Mouse (Mus musculus) hindlimb bud, embryonic 11.5 days (tissue): ENCODE results near the gene 5830473C10Rik.

Source experiments
- DNase-seq: peaks from one replicate; pipeline ENCODE4 v3.0.0-alpha.2; 2012; ENCODE audit warnings: low read depth, low spot score; ENCODE audit errors: extremely low spot score

Gene 5830473C10Rik

GRCm38 (mm10) chr5:90646398-90646797 is 85.5 kb downstream of the 5830473C10Rik start:
- no peak for DNase-seq
